Mouse (Mus musculus) forelimb bud, embryonic 11.5 days (tissue): Measurements from ENCODE around the gene Tmem63b.

Source experiments
- DNase-seq: peaks from one replicate; pipeline ENCODE4 v3.0.0-alpha.2; 2012; ENCODE audit warnings: low read depth, low spot score

The Tmem63b gene

GRCm38 (mm10) chr17:45706796-45707195 is 20.1 kb upstream of the Tmem63b start:
- no peak for DNase-seq

GRCm38 (mm10) chr17:45703187-45703586 is 16.5 kb upstream of the Tmem63b start:
- DNase-seq: no peak

GRCm38 (mm10) chr17:45702254-45702653 is 15.5 kb upstream of the Tmem63b start:
- DNase-seq: no peak

GRCm38 (mm10) chr17:45701236-45701591 is 14.5 kb upstream of the Tmem63b start:
- no peak for DNase-seq

- DNase-seq: no peak
These were observed 14.0 kb upstream of the Tmem63b start for GRCm38 (mm10) chr17:45700496-45701235.

- DNase-seq: no peak
These were observed 12.5 kb upstream of the Tmem63b start for GRCm38 (mm10) chr17:45699039-45699740.

- DNase-seq: no peak
These were observed 11.7 kb upstream of the Tmem63b start for GRCm38 (mm10) chr17:45698368-45698767.

GRCm38 (mm10) chr17:45696981-45697380 is 10.3 kb upstream of the Tmem63b start:
- no peak for DNase-seq

GRCm38 (mm10) chr17:45695227-45696120 is 8.8 kb upstream of the Tmem63b start:
- no peak for DNase-seq

GRCm38 (mm10) chr17:45693812-45694565 is 7.3 kb upstream of the Tmem63b start:
- no peak for DNase-seq

GRCm38 (mm10) chr17:45692159-45692558 is 5.5 kb upstream of the Tmem63b start:
- DNase-seq: no peak

GRCm38 (mm10) chr17:45690044-45690443 is 3.3 kb upstream of the Tmem63b start:
- DNase-seq: no peak

GRCm38 (mm10) chr17:45689120-45689519 is 2.4 kb upstream of the Tmem63b start:
- DNase-seq: no peak

GRCm38 (mm10) chr17:45686093-45686619 is 549 bp downstream of the Tmem63b start, which contains the start of gene Mrpl14:
Gene Mrpl14 (plus strand): TSS chr17:45686322.
- peak; percentile 93 for DNase-seq

- DNase-seq: no peak
These were observed 1.3 kb downstream of the Tmem63b start for GRCm38 (mm10) chr17:45685171-45686092.

GRCm38 (mm10) chr17:45684667-45685131 is 2.0 kb downstream of the Tmem63b start:
- no peak for DNase-seq

- no peak for DNase-seq
These were observed 3.9 kb downstream of the Tmem63b start for GRCm38 (mm10) chr17:45682843-45683242.

GRCm38 (mm10) chr17:45681588-45681987 is 5.1 kb downstream of the Tmem63b start:
- DNase-seq: no peak

GRCm38 (mm10) chr17:45680391-45680980 is 6.2 kb downstream of the Tmem63b start:
- DNase-seq: peak; percentile 34
